Mouse (Mus musculus): Measurements from ENCODE around the gene Mfsd4b5. TPM values are rescaled to one million over a fixed set of nuclear protein-coding genes. Genes with fewer than 3 reads are reported as not detected.

Mfsd4b5 gene
- 0.82 TPM for polyA plus RNA-seq (2014; fragmentation: Illumina TruSeq; extraction: RNeasy Lipid Tissue Mini Kit (QIAGEN cat#74804); ENCODE audit: low read depth, low replicate concordance)

DNA sequence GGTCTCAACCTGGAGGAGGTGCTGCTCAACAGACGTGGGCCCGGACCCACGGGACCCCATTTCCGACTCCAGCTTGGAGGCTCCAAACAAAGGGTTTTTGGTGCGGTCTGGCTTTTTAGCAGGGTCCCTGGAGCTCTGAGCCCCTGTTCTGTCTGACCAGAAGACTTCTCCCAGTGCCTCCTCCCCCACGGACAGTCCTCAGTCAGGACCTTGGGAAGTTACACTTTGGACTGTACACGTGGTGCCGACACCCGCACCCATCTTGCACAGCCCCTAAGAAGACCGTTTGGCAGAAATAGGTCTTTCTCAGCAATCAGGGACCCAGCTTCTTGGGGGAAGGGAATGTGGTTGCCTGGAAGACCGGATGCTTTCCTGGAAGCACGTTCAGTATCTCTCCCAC lies at the start of gene Mfsd4b5:
Gene Mfsd4b5 (minus strand): TSS at position 181 of the 400 bp plus-strand sequence.

GRCm38 (mm10) chr10:40024554-40025428 lies 38.3 kb upstream of the Mfsd4b5 start, which contains the start of gene Mfsd4b1:
Gene Mfsd4b1, minus strand, starts transcription at chr10:40025268.

DNA sequence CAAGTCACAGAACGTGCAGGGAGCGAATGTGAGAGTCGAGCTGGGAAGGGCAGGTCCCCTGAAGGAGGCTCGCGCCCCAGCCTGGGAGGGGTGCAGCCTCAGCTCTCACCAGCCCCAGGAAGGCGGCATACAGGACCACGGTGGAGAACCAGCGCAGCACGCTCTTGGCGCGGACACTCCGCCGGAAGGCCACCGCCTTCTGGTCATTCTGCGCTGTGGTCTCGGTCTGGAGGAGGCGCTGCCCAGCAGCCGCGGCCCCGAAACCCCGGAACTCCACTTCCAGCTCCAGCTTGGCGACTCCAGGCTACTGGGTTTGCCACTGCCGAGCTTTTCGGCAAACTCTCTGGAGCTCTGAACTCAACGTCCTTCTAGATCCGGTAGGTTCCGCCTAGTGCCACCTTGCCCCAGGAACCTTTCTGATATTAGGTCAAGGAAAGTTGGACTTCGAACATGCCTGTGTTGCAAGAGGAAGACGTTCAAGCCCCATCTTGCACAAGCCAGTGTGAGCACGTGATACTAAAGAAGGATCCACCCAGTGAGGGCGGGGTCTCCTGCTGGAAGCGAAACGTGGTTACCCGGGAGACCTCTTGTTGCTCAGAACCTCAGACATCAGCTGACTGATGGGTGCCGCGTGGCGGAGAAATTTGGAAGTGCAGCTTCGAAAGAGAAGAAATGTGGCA lies 26.5 kb downstream of the Mfsd4b5 start, which contains the start of gene Mfsd4b3:
Gene Mfsd4b3 (minus strand): TSS at position 393 of the 680 bp plus-strand sequence.

DNA sequence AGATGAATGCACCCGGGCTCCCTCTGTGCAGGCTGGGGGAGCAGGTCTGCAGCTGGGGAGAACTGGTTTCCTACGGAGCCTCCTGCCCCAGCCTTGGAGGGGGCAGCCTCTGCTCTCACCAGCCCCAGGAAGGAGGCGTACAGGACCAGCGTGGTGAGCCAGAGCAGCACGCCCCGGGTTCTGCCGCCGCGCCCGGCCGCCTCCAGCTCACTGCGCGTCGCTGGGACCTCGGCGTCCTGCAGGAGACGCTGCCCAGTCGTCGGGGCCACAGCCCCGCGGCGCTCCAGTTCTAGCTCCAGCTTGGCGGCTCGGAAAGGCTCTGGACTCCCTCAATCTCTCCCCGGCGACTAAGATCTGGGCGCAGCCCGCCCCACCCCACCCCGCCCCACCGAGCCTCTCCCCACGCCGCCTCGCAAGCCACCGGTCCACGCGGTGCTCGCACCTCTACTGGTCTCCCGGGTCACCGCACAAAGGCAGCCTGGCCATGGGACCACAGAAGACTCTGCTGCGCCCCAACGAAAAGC lies 59.8 kb downstream of the Mfsd4b5 start, which contains the start of gene Mfsd4b2:
Gene Mfsd4b2 (minus strand): TSS at position 308 of the 524 bp plus-strand sequence.

Other genes with a start within 250 kb of the Mfsd4b5 start
- gene Mfsd4b4, start 87.4 kb downstream of the Mfsd4b5 start, polyA plus RNA-seq (2014; fragmentation: Illumina TruSeq; extraction: RNeasy Lipid Tissue Mini Kit (QIAGEN cat#74804); ENCODE audit: low read depth, low replicate concordance) = 3.2 TPM
- gene Mfsd4b2, start 59.7 kb downstream of the Mfsd4b5 start, polyA plus RNA-seq (2014; fragmentation: Illumina TruSeq; extraction: RNeasy Lipid Tissue Mini Kit (QIAGEN cat#74804); ENCODE audit: low read depth, low replicate concordance) = 0.25 TPM
- 3.8 TPM for gene Mfsd4b3, start 26.5 kb downstream of the Mfsd4b5 start, polyA plus RNA-seq (2014; fragmentation: Illumina TruSeq; extraction: RNeasy Lipid Tissue Mini Kit (QIAGEN cat#74804); ENCODE audit: low read depth, low replicate concordance)
- not detected for gene Mfsd4b1, start 38.6 kb upstream of the Mfsd4b5 start, polyA plus RNA-seq (2014; fragmentation: Illumina TruSeq; extraction: RNeasy Lipid Tissue Mini Kit (QIAGEN cat#74804); ENCODE audit: low read depth, low replicate concordance)
- gene Slc16a10, start 155.6 kb upstream of the Mfsd4b5 start, polyA plus RNA-seq (2014; fragmentation: Illumina TruSeq; extraction: RNeasy Lipid Tissue Mini Kit (QIAGEN cat#74804); ENCODE audit: low read depth, low replicate concordance) = 8.7 TPM